Mouse (Mus musculus) neural tube, embryonic 15.5 days (tissue): ENCODE results near the gene Nptxr. TPM values are rescaled to one million over a fixed set of nuclear protein-coding genes. Genes with fewer than 3 reads are reported as not detected.

Experiments
- ATAC-seq: fragments of 200-750 bp; cut with Nextera tagmentation; 2 replicates; pipeline ENCODE4 v1.8.0; 2017; ENCODE audit warnings: mild to moderate bottlenecking, moderate TSS enrichment, moderate library complexity; ENCODE audit not compliant: low FRiP score
- H3K27ac ChIP-seq: fragments of 300-500 bp; sonication (generic); replicated peaks from 2 replicates; pipeline ENCODE4 v1.5.1; 2015; ENCODE audit warnings: mild to moderate bottlenecking, inconsistent platforms
- H3K27me3 ChIP-seq: fragments of 300-500 bp; sonication (generic); replicated peaks from 2 replicates; pipeline ENCODE4 v1.6.1; 2015; ENCODE audit warnings: inconsistent platforms
- H3K36me3 ChIP-seq: fragments of 300-500 bp; sonication (generic); 2 replicates; pipeline ENCODE4 v1.6.1; 2015; ENCODE audit warnings: inconsistent platforms
- H3K4me1 ChIP-seq: fragments of 300-500 bp; sonication (generic); 2 replicates; pipeline ENCODE4 v1.6.1; 2015; ENCODE audit warnings: inconsistent platforms
- H3K4me2 ChIP-seq: fragments of 300-500 bp; sonication (generic); 2 replicates; pipeline ENCODE4 v1.6.1; 2015; ENCODE audit warnings: inconsistent platforms, mild to moderate bottlenecking, moderate library complexity
- H3K4me3 ChIP-seq: fragments of 300-500 bp; sonication (generic); replicated peaks from 2 replicates; pipeline ENCODE4 v1.5.1; 2015; ENCODE audit warnings: mild to moderate bottlenecking, inconsistent platforms
- H3K9ac ChIP-seq: fragments of 300-500 bp; sonication (generic); replicated peaks from 2 replicates; pipeline ENCODE4 v1.6.1; 2015; ENCODE audit warnings: mild to moderate bottlenecking, inconsistent platforms
- H3K9me3 ChIP-seq: fragments of 300-500 bp; sonication (generic); replicated peaks from 2 replicates; pipeline ENCODE4 v1.6.1; 2016; ENCODE audit warnings: inconsistent platforms
- WGBS: fragments of 180-500 bp; shearing (Covaris S2); methylation state at CpG from one replicate; pipeline ENCODE4 v1.1.7; 2015; ENCODE audit warnings: mixed read lengths; 5-methylcytosine and 5-hydroxymethylcytosine counted together
- polyA plus RNA-seq: library from polyadenylated mRNA; unstranded; fragments of >200 nt; fragmentation: Nextera tagmentation; extraction: Ambion mirVana; gene quantifications from 2 replicates; pipeline ENCODE4 v1.2.1, GENCODE M21; 2015

The Nptxr gene
- polyA plus RNA-seq, 1 experiment from 2014 or later: 49.0 TPM

DNA sequence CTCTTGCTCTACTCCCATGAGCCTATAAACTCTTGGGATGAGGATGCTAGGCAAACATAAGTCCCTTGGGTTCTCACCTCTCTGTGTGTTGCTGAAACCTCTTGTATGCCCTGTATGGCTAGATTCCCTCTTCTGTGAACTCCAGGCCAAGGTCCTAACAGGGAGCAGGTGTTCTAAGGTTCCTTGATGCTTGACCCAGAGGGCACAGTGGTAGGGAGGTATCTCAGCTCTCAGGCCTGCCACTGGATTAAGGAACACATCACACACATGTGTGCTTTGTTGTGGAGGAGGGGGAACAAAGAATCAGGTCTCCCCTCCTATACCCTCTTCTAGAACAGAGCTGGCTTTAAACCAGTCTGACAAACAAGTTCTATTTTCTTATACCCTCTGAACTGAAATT is 26.8 kb downstream of the Nptxr start, which contains the start of gene Dnal4:
Dnal4 (minus strand) TSS at position 101 of the 400 bp plus-strand sequence.
- Histone ChIP-seq H3K4me2 (no peak within 1 kb of the TSS), H3K4me3 (no peak within 1 kb of the TSS), H3K4me1 (peaks cover 20% of the 10 kb centered on the region), H3K9ac (no peak within 1 kb of the TSS), H3K36me3 (no peaks in the 10 kb centered on the region), H3K27me3 (no peaks in the 10 kb centered on the region), H3K9me3 (no peaks in the 10 kb centered on the region), H3K27ac (no peak within 1 kb of the TSS)
- ATAC-seq: no peak

DNA sequence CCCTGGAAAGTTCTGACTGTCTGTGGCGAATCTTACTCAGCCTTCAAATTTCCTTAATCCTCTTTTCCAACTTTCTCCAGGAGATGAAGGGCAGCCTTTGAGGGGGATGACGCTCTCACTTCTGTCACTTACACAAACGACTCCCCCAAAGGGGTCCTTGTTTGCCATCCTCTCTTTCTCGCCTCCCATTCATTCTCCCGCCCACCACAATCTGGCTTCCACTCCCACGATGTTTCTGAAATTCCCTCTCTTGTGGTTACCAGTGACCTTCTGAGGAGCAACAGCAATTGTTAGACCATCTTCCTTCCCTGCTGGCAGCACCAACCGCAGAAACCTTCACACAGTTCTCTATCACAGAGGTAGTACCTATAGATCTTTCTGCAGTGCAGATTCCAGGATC is 28.9 kb downstream of the Nptxr start:
- Histone ChIP-seq H3K4me1 (peaks cover 36% of the 10 kb centered on the region), H3K4me2 (no peak overlapping the region), H3K36me3 (no peaks in the 10 kb centered on the region), H3K27me3 (no peaks in the 10 kb centered on the region), H3K9ac (no peak overlapping the region), H3K9me3 (no peaks in the 10 kb centered on the region), H3K4me3 (no peak overlapping the region), H3K27ac (no peak overlapping the region)
- WGBS: 70% methylated on average over 7 of the region's 7 CpGs
- no peak for ATAC-seq

DNA sequence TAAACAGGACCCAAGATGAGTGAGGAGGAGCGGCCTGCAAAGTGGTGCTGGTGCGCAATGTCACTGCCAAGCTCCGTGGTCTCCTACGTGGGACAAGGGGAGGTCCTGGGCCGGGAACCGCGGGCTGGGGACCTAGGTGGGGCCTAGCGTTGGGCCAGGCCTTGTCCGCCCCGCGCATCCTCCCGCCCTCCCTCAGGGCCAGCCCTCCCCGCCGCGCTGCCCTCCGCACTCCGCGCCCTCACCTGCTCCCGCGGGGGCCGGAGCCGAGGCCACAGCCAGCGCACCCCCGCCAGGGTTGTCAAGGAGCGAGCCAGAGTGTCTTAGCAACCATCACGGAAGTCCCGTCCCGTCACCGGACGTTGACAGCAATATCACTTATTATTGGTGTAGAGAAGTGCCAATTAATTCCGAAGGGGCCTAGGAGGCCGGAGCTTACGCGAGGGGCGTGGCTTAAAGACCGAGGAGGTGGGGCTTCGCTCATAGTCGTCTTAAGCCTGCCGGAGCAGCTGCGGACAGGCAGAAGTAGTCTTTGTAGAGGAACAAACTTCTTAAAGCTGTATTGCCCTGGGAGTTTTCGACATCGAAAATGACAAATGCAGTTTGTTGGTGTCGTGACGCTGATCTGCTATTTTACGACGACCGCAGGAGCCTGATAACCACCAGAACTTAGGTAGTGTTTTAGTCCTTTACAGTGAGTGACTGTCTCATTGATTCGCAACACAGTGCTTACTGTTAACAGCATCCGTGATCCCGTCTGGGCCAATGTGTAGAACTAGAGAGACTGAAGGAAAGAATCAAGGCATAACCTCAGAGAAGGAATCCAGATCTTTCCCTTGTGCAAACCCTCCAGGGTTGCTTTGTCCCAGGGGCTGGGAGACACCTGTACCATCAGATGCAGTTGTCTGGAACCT is 30.2 kb downstream of the Nptxr start:
- peak overlapping the region; percentile 81 for H3K9ac ChIP-seq
- peaks cover 45% of the 10 kb centered on the region for H3K4me1 ChIP-seq
- WGBS: under 1% methylated on average over 43 of the region's 50 CpGs
- no peaks in the 10 kb centered on the region for H3K36me3 ChIP-seq
- peak overlapping the region; percentile 91 for H3K4me3 ChIP-seq
- H3K9me3 ChIP-seq: no peaks in the 10 kb centered on the region
- peak; percentile 97 for ATAC-seq
- H3K4me2 ChIP-seq: peak overlapping the region; percentile 84
- H3K27me3 ChIP-seq: no peaks in the 10 kb centered on the region
- H3K27ac ChIP-seq: peak overlapping the region; percentile 84

DNA sequence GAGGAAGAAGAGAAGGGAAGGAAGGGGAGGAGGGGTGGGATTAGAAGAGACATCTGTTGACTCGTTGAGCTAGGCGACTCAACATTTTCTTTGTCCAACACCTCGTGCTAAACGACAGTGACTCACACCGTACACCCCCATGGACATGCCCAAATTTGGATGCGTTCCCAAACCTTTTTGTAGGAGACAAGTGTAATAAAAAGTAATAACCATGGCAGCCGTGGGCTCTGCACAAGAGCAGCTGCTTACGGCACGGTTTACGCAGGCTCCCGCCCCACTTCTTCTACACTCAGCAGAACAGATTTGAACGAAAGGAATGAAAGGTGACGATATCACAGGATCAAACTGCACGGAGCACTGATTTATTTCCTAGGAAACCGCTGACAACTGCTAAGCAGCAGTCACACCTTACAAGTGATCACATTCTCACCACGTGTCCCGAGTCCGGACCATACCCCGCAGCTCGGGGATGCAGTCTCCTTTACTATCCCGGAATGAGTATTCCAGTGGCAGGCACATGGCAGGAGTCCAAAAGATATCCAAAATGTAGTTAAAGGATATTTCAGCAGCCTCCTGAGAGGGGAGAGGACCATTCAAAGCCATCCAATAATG is 33.8 kb downstream of the Nptxr start:
- Histone ChIP-seq H3K9me3 (no peaks in the 10 kb centered on the region), H3K4me1 (peaks cover 72% of the 10 kb centered on the region), H3K9ac (no peak overlapping the region), H3K27me3 (no peaks in the 10 kb centered on the region), H3K4me3 (no peak overlapping the region), H3K4me2 (peak overlapping the region; percentile 17), H3K36me3 (no peaks in the 10 kb centered on the region), H3K27ac (peak overlapping the region; percentile 23; the same call in 1 of the 2 replicates)
- no peak for ATAC-seq
- WGBS: 35% methylated on average over 21 of the region's 21 CpGs

DNA sequence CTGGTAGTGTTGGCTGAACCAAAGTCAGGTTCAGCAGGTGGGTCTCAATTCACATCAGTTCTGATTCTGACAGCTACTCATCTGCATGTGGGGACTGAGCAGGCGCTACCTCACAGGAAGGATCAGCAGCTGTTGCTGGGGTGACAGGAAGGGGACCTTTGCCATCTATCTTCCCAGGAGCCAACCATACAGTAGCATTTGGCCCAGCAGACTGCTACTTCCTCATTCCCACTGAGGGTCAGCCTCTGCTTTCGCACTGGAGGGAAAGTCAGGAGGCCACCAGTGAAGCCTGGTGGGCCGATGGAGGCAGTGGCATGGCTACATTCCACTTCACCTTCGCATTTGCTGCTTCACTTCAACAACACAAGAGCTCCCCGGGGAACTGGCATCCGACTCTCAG is 36.3 kb downstream of the Nptxr start:
- Histone ChIP-seq H3K9ac (no peak overlapping the region), H3K27ac (no peak overlapping the region), H3K4me2 (no peak overlapping the region), H3K36me3 (peaks cover 4% of the 10 kb centered on the region), H3K4me3 (no peak overlapping the region), H3K27me3 (no peaks in the 10 kb centered on the region), H3K4me1 (peaks cover 62% of the 10 kb centered on the region), H3K9me3 (no peaks in the 10 kb centered on the region)
- WGBS: 63% methylated on average over 6 of the region's 6 CpGs
- no peak for ATAC-seq

DNA sequence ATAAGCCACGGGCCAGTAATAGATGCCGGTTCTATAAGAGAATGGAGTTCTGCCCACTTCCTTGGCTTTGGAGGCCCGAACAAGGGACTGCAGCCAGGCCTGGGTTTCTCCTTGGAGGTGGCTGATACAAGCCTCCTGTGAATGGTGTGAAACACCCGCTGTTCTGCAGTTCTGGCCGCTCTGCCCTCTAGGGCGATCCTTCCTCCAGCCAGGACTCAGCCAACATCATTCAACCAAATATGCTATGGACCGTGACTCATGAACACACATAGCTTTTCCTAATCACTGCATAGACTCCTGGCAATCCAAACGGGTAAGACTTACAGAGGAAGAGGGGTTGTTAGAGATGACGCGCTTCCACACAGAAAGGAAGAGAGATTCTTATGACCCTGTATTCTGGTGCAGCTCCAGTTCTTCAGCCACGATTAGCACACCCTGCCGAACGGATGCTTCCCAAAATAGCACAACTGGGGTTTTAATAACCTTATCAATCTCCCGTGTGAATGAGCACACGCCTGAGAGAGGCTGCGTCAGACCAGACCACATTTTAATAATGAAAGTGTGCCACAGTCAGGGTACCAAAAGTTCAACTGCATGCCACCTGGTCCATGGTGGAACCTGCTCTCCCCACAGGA is 37.1 kb downstream of the Nptxr start:
- H3K4me2 ChIP-seq: no peak overlapping the region
- peaks cover 57% of the 10 kb centered on the region for H3K4me1 ChIP-seq
- no peaks in the 10 kb centered on the region for H3K27me3 ChIP-seq
- no peak for ATAC-seq
- H3K4me3 ChIP-seq: no peak overlapping the region
- no peak overlapping the region for H3K27ac ChIP-seq
- 71% methylated on average over 16 of the region's 16 CpGs for WGBS
- peaks cover 12% of the 10 kb centered on the region for H3K36me3 ChIP-seq
- H3K9me3 ChIP-seq: no peaks in the 10 kb centered on the region
- no peak overlapping the region for H3K9ac ChIP-seq

DNA sequence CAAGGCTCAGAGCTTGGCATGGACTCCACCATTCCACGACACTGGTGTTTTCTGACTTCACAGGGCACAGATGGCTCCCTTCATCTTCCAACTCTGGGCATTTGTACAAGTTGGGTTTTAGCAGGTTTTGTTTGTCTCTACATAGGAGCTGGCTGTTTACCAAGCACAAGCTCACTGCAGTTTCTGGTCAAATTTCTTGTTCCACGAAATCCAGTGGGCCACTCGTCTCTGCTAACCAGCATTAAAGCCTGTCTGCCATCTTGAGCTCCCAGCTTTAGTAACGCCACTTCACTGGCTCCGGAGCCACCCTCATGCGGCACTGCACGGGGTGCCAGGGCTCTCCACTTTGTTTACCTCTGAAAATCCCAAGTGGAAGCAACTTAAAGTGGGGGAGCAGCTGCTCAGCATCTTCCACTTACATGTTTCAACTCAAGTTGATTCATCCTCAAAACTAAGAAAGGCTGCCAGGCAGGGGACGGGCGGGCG is 37.9 kb downstream of the Nptxr start:
- H3K9me3 ChIP-seq: no peaks in the 10 kb centered on the region
- no peak overlapping the region for H3K4me2 ChIP-seq
- no peak overlapping the region for H3K9ac ChIP-seq
- no peak overlapping the region for H3K4me3 ChIP-seq
- no peak for ATAC-seq
- peaks cover 19% of the 10 kb centered on the region for H3K36me3 ChIP-seq
- WGBS: 86% methylated on average over 10 of the region's 10 CpGs
- H3K27ac ChIP-seq: no peak overlapping the region
- H3K4me1 ChIP-seq: peaks cover 53% of the 10 kb centered on the region
- no peaks in the 10 kb centered on the region for H3K27me3 ChIP-seq

DNA sequence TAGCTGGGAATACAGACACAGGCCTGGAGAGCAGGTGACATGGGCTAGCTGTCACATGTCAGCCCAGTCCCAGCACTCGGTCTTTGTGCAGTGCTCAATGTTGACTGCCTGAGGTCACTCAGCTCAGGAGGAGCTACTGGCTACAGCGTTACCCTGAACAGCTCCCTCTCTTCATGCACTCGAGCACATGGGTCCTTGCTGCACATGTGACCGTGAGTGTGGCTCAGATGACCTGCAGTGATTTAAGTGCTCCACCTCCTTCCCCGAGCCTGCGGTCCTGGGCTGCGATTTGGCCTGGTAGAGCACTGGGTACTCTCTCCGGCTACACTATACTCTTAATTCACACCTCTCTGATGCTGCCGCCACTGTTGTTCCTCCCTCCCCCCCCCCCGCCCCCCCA is 38.4 kb downstream of the Nptxr start:
- WGBS: 63% methylated on average over 10 of the region's 10 CpGs
- H3K4me1 ChIP-seq: peaks cover 49% of the 10 kb centered on the region
- H3K36me3 ChIP-seq: peaks cover 22% of the 10 kb centered on the region
- H3K9ac ChIP-seq: no peak overlapping the region
- ATAC-seq: no peak
- H3K27ac ChIP-seq: no peak overlapping the region
- no peaks in the 10 kb centered on the region for H3K9me3 ChIP-seq
- no peaks in the 10 kb centered on the region for H3K27me3 ChIP-seq
- H3K4me3 ChIP-seq: no peak overlapping the region
- H3K4me2 ChIP-seq: no peak overlapping the region

DNA sequence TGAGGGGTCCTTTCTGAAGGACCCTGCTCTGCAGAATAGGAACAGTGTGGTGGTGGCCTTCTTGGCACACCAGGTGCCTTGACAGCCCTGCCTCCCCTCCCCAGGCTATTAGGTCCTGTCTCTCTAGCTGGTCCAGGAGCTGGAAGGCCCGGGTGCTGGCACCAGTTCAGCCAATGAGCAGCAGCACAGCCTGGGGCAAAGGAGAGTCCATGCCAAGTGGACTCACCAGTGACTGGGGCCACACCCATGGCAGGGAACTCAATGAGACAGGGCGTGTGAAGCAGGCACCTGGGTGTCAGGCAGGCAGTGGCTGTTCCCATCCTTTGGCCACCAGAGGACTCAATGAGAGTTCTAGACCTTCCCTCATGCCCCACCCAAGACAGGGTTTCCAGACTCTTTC is 39.2 kb downstream of the Nptxr start:
- Histone ChIP-seq H3K4me2 (no peak overlapping the region), H3K4me1 (peaks cover 41% of the 10 kb centered on the region), H3K9ac (no peak overlapping the region), H3K9me3 (no peaks in the 10 kb centered on the region), H3K36me3 (peaks cover 22% of the 10 kb centered on the region), H3K4me3 (no peak overlapping the region), H3K27me3 (no peaks in the 10 kb centered on the region), H3K27ac (no peak overlapping the region)
- no peak for ATAC-seq
- 80% methylated on average over 2 of the region's 2 CpGs for WGBS

DNA sequence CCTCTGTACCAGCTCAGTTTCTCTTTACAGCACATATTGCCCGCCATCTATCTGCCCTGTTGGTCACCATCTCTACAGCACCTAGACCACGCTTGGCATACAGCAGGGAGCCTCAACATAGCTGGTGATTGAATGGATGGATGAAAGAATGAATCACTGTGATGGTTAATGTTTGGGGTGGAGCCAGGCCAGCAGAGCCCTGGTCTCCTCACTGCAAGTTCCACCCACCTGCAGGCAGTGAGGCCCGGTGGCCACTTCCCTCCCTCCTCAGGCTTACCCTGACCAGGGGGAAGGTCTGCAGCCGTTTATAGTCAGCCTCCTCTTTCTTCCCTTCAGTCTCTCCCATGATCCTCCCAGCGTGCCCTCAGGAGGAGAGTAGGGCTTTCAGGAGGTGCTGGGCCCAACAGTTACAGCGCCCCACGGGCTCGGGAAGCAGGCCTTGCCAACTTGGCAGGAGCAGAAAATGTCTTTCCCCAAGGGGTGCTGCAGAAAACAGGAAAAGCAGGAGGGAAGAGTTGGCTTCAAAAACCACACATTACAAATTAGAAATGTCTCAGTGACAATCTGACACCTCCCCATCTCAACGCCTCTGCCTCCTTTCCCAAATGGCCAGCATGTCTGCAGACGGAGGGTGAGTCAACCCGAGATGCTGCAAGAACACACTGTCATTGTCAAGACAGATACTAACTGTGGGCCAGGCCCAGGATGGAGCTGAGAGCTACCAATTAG is 39.9 kb downstream of the Nptxr start:
- H3K9ac ChIP-seq: no peak overlapping the region
- H3K4me1 ChIP-seq: peaks cover 37% of the 10 kb centered on the region
- H3K9me3 ChIP-seq: no peaks in the 10 kb centered on the region
- no peak overlapping the region for H3K4me2 ChIP-seq
- H3K27me3 ChIP-seq: no peaks in the 10 kb centered on the region
- WGBS: 79% methylated on average over 11 of the region's 11 CpGs
- H3K4me3 ChIP-seq: no peak overlapping the region
- no peak overlapping the region for H3K27ac ChIP-seq
- H3K36me3 ChIP-seq: peaks cover 22% of the 10 kb centered on the region
- ATAC-seq: no peak

DNA sequence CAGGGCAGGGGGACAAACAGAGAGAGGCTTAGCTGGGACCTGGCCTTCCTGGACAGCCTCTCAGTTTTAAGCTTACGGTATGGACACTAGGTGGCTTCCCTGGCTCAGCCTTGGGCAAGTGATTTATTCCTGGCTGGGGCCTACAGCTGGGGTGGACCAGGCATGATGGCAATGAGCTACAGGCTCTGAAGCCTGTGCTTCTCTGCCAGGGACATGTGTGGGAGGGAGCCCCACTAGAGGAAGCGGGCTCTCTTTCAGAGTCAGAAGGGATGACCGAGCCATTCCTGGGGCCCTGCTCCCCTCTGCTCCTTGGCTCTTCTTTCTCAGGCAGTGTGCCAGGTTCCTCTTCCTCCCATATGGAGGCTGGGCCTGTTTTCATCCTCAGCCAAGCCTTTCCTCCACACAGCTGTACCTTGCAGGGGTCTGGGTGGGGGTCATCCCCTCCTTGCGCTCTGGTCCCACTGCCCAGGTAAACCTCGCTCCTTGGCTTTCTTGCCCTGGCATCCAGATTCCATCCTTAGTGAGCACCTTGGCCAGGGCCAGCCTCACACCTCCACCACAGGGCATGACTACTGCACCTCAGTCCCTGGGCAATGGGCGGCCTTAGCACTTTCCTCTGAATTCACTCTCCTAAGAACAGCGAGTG is 40.8 kb downstream of the Nptxr start:
- no peak for ATAC-seq
- 89% methylated on average over 7 of the region's 7 CpGs for WGBS

More for the DNA sequence above, 40.8 kb downstream of the Nptxr start:
- Histone ChIP-seq H3K4me1 (peaks cover 32% of the 10 kb centered on the region), H3K9ac (no peak overlapping the region), H3K9me3 (no peaks in the 10 kb centered on the region), H3K27ac (no peak overlapping the region), H3K36me3 (peaks cover 22% of the 10 kb centered on the region), H3K4me2 (no peak overlapping the region), H3K27me3 (no peaks in the 10 kb centered on the region), H3K4me3 (no peak overlapping the region)
